Mouse (Mus musculus): ENCODE results near the gene Cnot3.

DNA sequence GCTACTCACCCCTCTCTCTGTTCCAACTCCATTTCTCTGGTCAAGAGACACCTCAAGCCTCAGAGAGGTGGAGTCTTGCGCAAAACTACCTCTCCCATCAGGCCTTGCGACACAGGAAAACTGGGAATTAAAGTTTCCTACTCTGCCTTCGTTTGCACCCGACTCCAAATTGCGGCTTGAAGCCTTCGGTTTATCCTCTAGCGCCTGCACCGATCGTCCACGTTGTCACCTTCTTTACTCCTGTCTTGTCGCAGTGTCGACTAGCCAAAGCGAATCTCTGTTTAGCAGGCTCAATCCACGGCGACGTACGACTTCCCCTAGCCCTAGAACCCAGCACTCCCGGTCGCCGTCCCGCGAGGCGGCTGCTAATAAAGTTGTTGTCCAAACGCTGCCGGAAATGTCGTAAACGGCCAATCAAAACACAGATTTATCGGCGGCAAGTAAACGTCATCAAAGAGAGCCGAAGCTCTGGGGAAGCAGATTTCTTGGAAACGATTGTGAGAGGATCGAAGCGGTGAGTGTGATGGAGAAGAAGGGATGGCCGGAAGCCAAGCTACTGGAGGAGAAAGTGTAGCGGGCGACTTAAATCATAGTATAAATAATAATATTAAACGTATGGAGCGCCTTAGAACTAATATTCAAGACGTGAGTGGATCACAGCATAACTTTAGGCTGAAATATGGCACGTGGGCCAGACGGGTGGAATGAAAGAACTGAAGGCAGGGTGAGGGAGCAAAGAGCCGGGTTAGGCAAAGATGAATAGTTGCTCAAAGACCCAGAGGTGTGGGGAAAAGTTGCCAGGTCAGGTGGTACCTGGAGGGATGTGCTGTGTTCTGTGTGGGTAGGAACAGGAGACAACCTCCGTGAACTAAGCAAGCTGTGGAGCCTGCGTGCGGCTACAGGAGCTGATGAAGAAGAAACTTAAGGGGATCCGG, 15.3 kb upstream of the Cnot3 start, which contains the start of the genes Tfpt and Prpf31:
- TF ChIP-seq CTCF (IDR thresholded peaks at IDR 0.05; ENCODE audit: extremely low read depth, insufficient read depth, insufficient read length, insufficient replicate concordance): no peak
- TF ChIP-seq POLR2A (IDR thresholded peaks at IDR 0.05; ENCODE audit: low read depth, low read length): peak; percentile 2; the same call in 1 of the 2 replicates
